Mouse (Mus musculus) small intestine, adult 2 months (tissue): Measurements from ENCODE around the gene Cltc.

Source experiments
- CTCF ChIP-seq: fragments of 200-500 bp; IDR thresholded peaks from 2 replicates; pipeline ENCODE4 v1.5.1; 2012; ENCODE audit warnings: low read depth, mild to moderate bottlenecking, control low read depth, inconsistent platforms, low read length, moderate library complexity, mixed read lengths; ENCODE audit not compliant: insufficient replicate concordance, insufficient read length; ENCODE audit errors: extremely low read depth
- POLR2A ChIP-seq: fragments of 200-500 bp; IDR thresholded peaks from 2 replicates; pipeline ENCODE4 v1.6.1; 2012; ENCODE audit warnings: low read depth, mild to moderate bottlenecking, control low read depth, inconsistent platforms, low read length, moderate library complexity

DNA sequence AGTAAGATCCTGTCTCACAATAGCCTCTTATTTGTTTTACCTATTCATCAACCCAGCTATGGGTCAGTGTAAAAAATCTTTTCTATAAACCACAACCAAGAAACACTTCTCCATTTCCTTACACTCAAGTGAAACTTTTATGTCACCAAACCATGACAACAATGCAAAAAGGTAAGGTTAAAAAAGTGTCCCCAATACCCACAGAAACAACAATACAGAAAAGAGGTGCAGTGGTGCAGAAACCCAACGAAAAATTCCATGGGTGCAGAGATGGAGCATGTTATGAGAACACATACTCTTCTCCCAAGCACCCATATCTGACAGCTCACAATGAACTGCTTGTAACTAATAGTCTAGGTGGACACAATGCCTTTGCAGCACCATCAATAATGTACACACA is 36.8 kb upstream of the Cltc start:
- no peak for TF ChIP-seq CTCF
- TF ChIP-seq POLR2A: no peak
